Mouse (Mus musculus) left cerebral cortex, adult 2 months (tissue): ENCODE data around the gene Olfr429. TPM values are rescaled to one million over a fixed set of nuclear protein-coding genes. Genes with fewer than 3 reads are reported as not detected.
"Not testable (repeated sequence)": the region's sequence is repeated elsewhere in the genome, so short reads cannot be mapped to it uniquely, and the experiment has no call there.

ENCODE experiments used
- DNase-seq, 2 experiments: peaks; one replicate each; pipeline ENCODE4 v3.0.0; 2021 to 2022; ENCODE audit warnings: low spot score in 2 of 2, mixed read lengths in 1 of 2; ENCODE audit errors: extremely low spot score in 1 of 2
- H3K27ac ChIP-seq: fragments of 200-600 bp; 2 replicates; pipeline ENCODE4 v1.8.1; 2022
- H3K4me3 ChIP-seq: fragments of 200-600 bp; 2 replicates; pipeline ENCODE4 v1.8.1; 2022
- CTCF ChIP-seq: fragments of 200-600 bp; IDR thresholded peaks from 2 replicates; pipeline ENCODE4 v1.8.1; 2022; ENCODE audit warnings: antibody characterized with exemption, mild to moderate bottlenecking, moderate library complexity
- intact Hi-C: fragments of 180-260 bp; cut with DNase I; formaldehyde crosslinking; loops from one replicate; pipeline ENCODE4 v1.15.1; 2025
- long read RNA-seq, 2 experiments: library from polyadenylated mRNA; stranded (forward); transcript quantifications; one replicate each; pipeline ENCODE4 v2.0.0; 2021; ENCODE audit warnings: borderline mapping rate in 2 of 2
- total RNA-seq, 2 experiments: library from RNA; stranded (reverse); gene quantifications; 2 replicates each; pipeline ENCODE4 v1.2.3; 2021

Olfr429 gene
- not detected for total RNA-seq
- long read RNA-seq, experiment 1: 0 reads
- long read RNA-seq, experiment 2: 0 reads

DNA sequence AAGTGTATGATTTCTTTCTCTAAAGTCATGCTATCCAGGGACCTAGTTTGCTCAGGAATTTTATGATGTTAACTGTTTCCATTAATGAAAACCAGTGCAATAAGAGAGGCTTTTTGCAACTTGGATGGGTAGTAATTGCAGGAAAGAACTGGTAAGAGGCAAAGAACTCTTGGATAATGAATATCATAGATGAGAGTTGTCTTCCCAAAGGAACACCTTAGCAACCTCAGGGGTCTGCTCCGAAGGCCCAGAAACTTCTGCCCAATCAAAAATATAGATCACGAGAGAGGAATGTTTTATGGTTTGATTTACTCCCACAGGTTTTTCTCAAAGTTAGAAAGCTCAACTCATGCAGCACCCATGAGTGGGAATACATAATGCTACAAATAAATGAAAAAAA is at the start of gene Olfr429:
TSS of gene Olfr429 (plus strand) at position 301 of the 400 bp plus-strand sequence.
- no peak for TF ChIP-seq CTCF
- intact Hi-C loops: no loop called here
- H3K4me3 ChIP-seq: no peak within 1 kb of the TSS
- no peak for DNase-seq
- H3K27ac ChIP-seq: no peak within 1 kb of the TSS

DNA sequence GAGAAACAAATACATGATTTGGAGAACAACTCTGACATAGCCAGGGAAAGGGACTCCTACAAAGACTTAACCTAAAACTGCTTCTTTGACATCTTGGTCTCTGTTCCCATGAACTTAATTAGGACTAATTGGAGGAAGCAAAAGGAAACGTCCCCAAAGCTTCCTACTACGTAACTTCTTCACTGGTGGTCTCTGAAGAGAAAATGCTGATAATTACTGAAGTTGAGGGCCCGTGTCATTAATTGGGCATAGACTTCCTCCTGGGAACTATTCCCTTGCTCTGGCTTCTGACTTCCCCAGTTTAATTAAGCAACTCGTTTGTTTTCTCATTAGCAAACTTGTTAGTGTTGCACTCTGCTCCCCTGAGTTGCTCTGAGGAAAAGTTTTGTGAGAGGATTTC is 48.3 kb upstream of the Olfr429 start:
- H3K4me3 ChIP-seq: no peak overlapping the region
- no peak for DNase-seq
- no peak overlapping the region for H3K27ac ChIP-seq
- no peak for TF ChIP-seq CTCF
- intact Hi-C loops: no loop called here

DNA sequence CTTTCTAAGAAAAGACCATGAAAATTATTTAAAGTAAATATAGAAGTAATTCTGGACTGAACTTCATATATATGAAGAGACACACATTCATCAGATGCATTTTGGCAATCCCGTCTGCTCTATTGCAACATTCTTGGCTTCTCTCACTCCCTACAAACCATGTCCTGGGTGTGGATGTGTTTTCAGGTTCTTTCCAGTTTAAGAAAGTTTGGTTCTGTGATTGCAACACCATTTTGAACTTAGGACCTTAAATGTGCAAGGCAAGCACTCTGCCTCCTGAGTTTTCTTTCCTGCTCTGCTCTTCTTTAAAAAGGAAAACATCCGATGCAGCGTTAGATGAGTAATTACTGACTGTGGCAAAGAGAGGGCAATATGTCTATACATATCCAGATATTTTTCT is 45.7 kb upstream of the Olfr429 start:
- no peak overlapping the region for H3K27ac ChIP-seq
- no peak overlapping the region for H3K4me3 ChIP-seq
- no peak for TF ChIP-seq CTCF
- DNase-seq: no peak
- intact Hi-C loops: no loop called here

DNA sequence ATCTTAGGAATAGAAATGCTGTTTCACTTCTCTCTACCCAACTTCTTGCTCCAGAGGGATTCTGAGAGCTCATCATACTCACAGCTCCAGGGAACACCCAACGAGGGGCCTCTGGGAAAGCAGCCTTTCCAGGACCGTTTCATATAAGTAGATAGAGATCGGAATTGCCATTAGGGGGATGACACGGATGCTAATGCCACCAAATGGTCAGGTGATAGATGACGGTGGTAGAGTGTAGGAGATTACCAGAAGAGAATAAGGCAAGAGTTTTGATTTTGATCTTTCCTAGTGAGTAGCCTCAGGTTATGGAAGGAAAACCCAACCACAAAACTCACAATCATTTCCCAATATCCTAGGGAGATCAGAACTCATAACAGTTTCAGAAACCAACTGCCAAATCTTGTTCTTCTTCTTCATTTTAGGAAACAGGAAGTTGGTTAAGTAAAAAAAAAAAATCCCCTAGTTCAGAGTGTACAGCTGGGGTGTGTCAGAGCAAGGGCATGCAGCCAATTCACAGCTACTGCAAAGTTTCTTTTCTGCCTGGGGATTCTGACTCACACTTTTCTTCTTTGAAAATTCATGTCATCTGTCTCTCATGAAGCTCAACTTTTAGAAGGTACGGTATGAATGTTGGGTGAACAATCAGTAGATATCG is 43.5 kb upstream of the Olfr429 start, which contains the start of gene Olfr433:
TSS of gene Olfr433 (plus strand) at position 183 of the 655 bp plus-strand sequence.
- intact Hi-C loops: no loop called here
- no peak for DNase-seq
- H3K27ac ChIP-seq: no peak within 1 kb of the TSS
- no peak within 1 kb of the TSS for H3K4me3 ChIP-seq
- no peak for TF ChIP-seq CTCF

DNA sequence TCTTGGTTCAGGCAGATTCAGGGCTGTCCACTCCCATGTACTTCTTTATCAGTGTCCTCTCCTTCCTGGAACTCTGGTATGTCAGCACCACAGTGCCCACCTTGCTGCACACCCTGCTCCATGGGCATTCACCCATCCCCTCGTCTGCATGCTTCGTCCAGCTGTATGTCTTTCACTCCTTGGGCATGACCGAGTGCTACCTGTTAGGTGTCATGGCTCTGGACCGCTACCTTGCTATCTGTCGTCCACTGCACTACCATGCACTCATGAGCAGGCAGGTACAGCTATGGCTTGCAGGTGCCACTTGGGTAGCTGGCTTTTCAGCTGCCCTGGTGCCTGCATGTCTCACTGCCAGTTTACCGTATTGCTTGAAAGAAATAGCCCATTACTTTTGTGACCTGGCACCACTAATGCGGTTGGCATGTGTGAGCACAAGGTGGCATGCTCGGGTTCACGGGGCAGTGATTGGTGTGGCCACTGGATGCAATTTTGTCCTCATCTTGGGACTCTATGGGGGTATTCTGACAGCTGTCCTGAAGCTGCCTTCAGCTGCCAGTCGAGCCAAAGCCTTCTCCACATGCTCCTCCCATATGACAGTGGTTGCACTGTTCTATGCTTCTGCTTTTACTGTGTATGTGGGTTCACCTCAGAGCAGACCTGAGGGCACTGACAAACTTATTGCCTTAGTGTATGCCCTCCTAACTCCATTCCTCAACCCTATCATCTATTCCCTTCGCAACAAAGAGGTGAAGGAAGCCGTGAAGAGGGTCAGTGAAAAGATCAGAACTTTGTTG is 41.8 kb upstream of the Olfr429 start:
- DNase-seq, H3K4me3 ChIP-seq, intact Hi-C loops, H3K27ac ChIP-seq: not testable (repeated sequence)

DNA sequence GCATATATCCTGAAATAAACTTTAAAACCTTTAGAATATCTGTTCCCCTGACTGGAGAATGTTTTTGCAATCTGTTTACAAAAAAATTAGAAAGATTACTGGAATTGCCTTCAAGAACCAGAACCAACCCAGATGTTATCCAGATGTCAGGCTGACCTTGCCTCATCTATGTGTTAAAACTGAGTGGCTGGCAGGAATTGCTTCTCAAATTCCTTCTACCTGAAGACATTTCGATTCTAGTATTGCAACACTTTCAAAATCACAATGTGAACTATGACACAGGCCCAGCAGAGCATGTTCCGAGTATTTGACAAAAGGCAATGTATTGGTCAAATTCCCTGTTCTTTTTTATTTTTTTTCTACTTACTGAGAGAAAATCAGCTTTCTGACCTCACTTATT is 39.7 kb upstream of the Olfr429 start:
- H3K4me3 ChIP-seq: no peak overlapping the region
- H3K27ac ChIP-seq: no peak overlapping the region
- intact Hi-C loops: no loop called here
- no peak for TF ChIP-seq CTCF
- no peak for DNase-seq

DNA sequence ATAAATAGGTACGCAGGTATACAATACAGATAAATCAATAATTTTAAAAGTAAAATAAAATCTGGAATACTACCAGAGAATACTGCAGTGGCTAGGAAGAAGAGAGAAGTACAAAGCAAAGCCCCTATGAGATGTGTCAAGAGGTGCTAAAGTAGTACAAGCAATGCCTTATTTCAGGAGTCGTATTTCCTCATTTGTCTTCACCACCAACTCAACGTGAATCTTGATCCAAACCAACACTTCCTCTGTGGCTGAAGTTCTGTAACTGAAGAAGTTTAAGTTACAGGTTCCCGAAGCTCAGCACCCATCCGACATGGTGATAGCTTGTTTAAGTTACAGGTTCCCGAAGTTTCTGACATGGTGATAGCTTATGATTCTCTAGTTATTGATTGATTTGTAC is 35.9 kb upstream of the Olfr429 start:
- DNase-seq, intact Hi-C loops, H3K4me3 ChIP-seq, H3K27ac ChIP-seq: not testable (repeated sequence)

DNA sequence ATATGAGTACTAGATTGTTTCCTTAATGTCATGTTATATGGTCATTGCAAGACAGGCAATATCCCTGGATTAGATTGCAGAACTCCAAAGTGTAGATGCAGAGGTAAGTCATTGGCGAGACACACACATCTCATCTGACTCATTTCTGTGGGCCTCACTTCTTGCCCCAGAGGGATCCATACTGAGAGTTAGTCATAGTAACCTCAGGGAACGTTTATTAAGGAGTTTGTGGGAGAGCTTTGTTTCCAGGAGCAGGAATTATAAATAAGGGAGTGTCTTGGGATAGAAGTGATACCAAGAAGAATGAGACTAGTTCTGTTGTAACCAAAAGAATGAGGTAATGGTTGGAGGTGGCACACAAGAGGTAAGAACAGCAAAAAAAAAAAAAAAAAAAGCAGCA is 35.2 kb upstream of the Olfr429 start, which contains the start of gene Olfr432:
TSS of gene Olfr432 (plus strand) at position 313 of the 400 bp plus-strand sequence.
- H3K27ac ChIP-seq: no peak within 1 kb of the TSS
- H3K4me3 ChIP-seq: no peak within 1 kb of the TSS
- DNase-seq: no peak
- TF ChIP-seq CTCF: no peak
- intact Hi-C loops: no loop called here

DNA sequence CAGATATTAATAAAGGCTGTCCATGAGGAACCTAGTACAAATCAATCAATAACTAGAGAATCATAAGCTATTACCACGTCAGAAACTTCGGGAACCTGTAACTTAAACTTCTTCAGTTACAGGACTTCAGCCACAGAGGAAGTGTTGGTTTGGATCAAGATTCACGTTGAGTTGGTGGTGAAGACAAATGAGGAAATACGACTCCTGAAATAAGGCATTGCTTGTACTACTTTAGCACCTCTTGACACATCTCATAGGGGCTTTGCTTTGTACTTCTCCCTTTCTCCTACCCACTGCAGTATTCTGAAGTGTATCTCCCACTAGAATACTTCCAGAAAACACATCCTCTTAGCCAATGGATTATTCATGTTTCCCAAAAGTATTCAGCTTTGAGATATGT is 34.8 kb upstream of the Olfr429 start:
- H3K4me3 ChIP-seq, intact Hi-C loops, DNase-seq, H3K27ac ChIP-seq: not testable (repeated sequence)

DNA sequence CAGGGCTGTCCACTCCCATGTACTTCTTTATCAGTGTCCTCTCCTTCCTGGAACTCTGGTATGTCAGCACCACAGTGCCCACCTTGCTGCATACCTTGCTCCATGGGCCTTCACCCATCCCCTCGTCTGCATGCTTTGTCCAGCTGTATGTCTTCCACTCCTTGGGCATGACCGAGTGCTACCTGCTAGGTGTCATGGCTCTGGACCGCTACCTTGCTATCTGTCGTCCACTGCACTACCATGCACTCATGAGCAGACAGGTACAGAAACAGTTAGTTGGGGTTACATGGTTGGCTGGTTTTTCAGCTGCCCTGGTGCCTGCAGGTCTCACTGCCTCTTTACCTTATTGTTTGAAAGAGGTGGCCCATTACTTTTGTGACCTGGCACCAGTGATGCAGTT is 33.6 kb upstream of the Olfr429 start:
- DNase-seq: no peak
- no peak for TF ChIP-seq CTCF
- no peak overlapping the region for H3K27ac ChIP-seq
- intact Hi-C loops: no loop called here
- no peak overlapping the region for H3K4me3 ChIP-seq

DNA sequence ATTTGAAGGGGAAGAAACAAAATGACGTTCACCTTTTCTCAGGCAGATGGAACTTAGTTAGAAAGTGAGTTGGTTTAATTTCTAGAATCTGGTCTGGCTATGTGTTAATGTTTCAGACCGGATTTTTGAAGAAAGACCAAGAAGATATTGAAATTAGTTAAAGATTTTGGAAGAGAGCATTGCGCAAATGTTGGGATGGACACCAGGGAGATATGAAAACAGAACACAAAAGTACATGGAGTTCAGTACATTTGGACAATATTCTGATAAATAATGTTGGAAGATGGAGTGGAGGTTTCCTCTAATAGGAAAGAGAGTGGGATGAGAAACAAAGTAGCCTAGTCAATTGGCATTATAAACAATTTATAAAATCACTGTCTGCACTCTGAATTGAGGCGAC is 32.6 kb upstream of the Olfr429 start:
- Histone ChIP-seq H3K27ac (no peak overlapping the region), H3K4me3 (no peak overlapping the region)
- intact Hi-C loops: no loop called here
- TF ChIP-seq CTCF: no peak
- DNase-seq: no peak

DNA sequence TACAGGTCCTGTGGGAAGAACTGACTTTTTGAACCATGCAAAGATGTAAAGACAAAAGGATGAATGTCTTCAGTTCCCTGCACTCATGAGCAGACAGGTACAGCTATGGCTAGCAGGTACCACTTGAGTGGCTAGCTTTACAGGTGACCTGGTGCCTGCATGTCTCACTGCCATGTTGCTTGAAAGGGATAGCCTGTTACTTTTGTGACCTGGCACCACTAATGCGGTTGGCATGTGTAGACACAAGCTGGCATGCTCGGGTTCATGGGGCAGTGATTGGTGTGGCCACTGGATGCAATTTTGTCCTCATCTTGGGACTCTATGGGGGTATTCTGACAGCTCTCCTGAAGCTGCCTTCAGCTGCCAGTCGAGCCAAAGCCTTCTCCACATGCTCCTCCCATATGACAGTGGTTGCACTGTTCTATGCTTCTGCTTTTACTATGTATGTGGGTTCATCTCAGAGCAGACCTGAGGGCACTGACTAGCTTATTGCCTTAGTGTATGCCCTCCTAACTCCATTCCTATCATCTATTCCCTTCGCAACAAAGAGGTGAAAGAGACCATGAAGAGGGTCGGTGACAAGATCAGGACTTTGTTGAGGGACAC is 32.1 kb upstream of the Olfr429 start:
- Histone ChIP-seq H3K4me3 (no peak overlapping the region), H3K27ac (no peak overlapping the region)
- DNase-seq: no peak
- intact Hi-C loops: no loop called here
- no peak for TF ChIP-seq CTCF
